Mouse (Mus musculus): Measurements from ENCODE around the gene Hook2. TPM values are rescaled to one million over a fixed set of nuclear protein-coding genes. Genes with fewer than 3 reads are reported as not detected.

Gene Hook2
- 10.3 TPM for polyA plus RNA-seq (2015; fragmentation: Illumina TruSeq; extraction: RNeasy Lipid Tissue Mini Kit (QIAGEN cat#74804); ENCODE audit: low read depth, low replicate concordance)

GRCm38 (mm10) chr8:84990349-84990748 lies at the start of gene Hook2:
Gene Hook2, plus strand, starts transcription at chr8:84990603.

GRCm38 (mm10) chr8:84946528-84947240 lies 43.7 kb upstream of the Hook2 start, which contains the start of gene Rtbdn:
Gene Rtbdn, plus strand, starts transcription at chr8:84946991.

GRCm38 (mm10) chr8:84969241-84970134 lies 20.9 kb upstream of the Hook2 start, which contains the start of the genes Gm49661, Prdx2 and Rnaseh2a:
Gene Gm49661, minus strand, starts transcription at chr8:84969433.
Gene Prdx2, plus strand, starts transcription at chr8:84969587.
Gene Rnaseh2a, minus strand, starts transcription at chr8:84969767.

GRCm38 (mm10) chr8:84978248-84978940 lies 12.0 kb upstream of the Hook2 start, which contains the start of gene Junb:
Gene Junb, minus strand, starts transcription at chr8:84978718.

GRCm38 (mm10) chr8:85014431-85014830 lies 24.0 kb downstream of the Hook2 start, which contains the start of gene Best2:
Gene Best2, minus strand, starts transcription at chr8:85014531.

GRCm38 (mm10) chr8:85025098-85025932 lies 34.9 kb downstream of the Hook2 start, which contains the start of gene Asna1:
Gene Asna1, minus strand, starts transcription at chr8:85025281.

GRCm38 (mm10) chr8:85026670-85027515 lies 36.5 kb downstream of the Hook2 start, which contains the start of gene Trir:
Gene Trir, plus strand, starts transcription at chr8:85026823.

GRCm38 (mm10) chr8:85036718-85037365 lies 46.4 kb downstream of the Hook2 start, which contains the start of gene Tnpo2:
Gene Tnpo2, plus strand, starts transcription at chr8:85036915.

Other genes starting within 250 kb of the Hook2 start
- gene Nfix, start 190.3 kb upstream of the Hook2 start, polyA plus RNA-seq (2015; fragmentation: Illumina TruSeq; extraction: RNeasy Lipid Tissue Mini Kit (QIAGEN cat#74804); ENCODE audit: low read depth, low replicate concordance): 90.4 TPM
- gene Dand5, start 167.8 kb upstream of the Hook2 start, polyA plus RNA-seq (2015; fragmentation: Illumina TruSeq; extraction: RNeasy Lipid Tissue Mini Kit (QIAGEN cat#74804); ENCODE audit: low read depth, low replicate concordance): 16.9 TPM
- gene Gadd45gip1, start 159.1 kb upstream of the Hook2 start, polyA plus RNA-seq (2015; fragmentation: Illumina TruSeq; extraction: RNeasy Lipid Tissue Mini Kit (QIAGEN cat#74804); ENCODE audit: low read depth, low replicate concordance): 31.0 TPM
- gene Rad23a, start 149.9 kb upstream of the Hook2 start, polyA plus RNA-seq (2015; fragmentation: Illumina TruSeq; extraction: RNeasy Lipid Tissue Mini Kit (QIAGEN cat#74804); ENCODE audit: low read depth, low replicate concordance): 79.6 TPM
- gene Calr, start 143.7 kb upstream of the Hook2 start, polyA plus RNA-seq (2015; fragmentation: Illumina TruSeq; extraction: RNeasy Lipid Tissue Mini Kit (QIAGEN cat#74804); ENCODE audit: low read depth, low replicate concordance): 635 TPM
- 39.4 TPM for gene Farsa, start 133.6 kb upstream of the Hook2 start, polyA plus RNA-seq (2015; fragmentation: Illumina TruSeq; extraction: RNeasy Lipid Tissue Mini Kit (QIAGEN cat#74804); ENCODE audit: low read depth, low replicate concordance)
- 5.3 TPM for gene Syce2, start 118.5 kb upstream of the Hook2 start, polyA plus RNA-seq (2015; fragmentation: Illumina TruSeq; extraction: RNeasy Lipid Tissue Mini Kit (QIAGEN cat#74804); ENCODE audit: low read depth, low replicate concordance)
- gene Gcdh, start 96.7 kb upstream of the Hook2 start, polyA plus RNA-seq (2015; fragmentation: Illumina TruSeq; extraction: RNeasy Lipid Tissue Mini Kit (QIAGEN cat#74804); ENCODE audit: low read depth, low replicate concordance): 39.4 TPM
- gene Klf1, start 88.7 kb upstream of the Hook2 start, polyA plus RNA-seq (2015; fragmentation: Illumina TruSeq; extraction: RNeasy Lipid Tissue Mini Kit (QIAGEN cat#74804); ENCODE audit: low read depth, low replicate concordance): not detected
- 5.7 TPM for gene Dnase2a, start 82.0 kb upstream of the Hook2 start, polyA plus RNA-seq (2015; fragmentation: Illumina TruSeq; extraction: RNeasy Lipid Tissue Mini Kit (QIAGEN cat#74804); ENCODE audit: low read depth, low replicate concordance)
- 44.7 TPM for gene Mast1, start 53.2 kb upstream of the Hook2 start, polyA plus RNA-seq (2015; fragmentation: Illumina TruSeq; extraction: RNeasy Lipid Tissue Mini Kit (QIAGEN cat#74804); ENCODE audit: low read depth, low replicate concordance)
- gene Rtbdn, start 43.6 kb upstream of the Hook2 start, polyA plus RNA-seq (2015; fragmentation: Illumina TruSeq; extraction: RNeasy Lipid Tissue Mini Kit (QIAGEN cat#74804); ENCODE audit: low read depth, low replicate concordance): 1.1 TPM
- gene Gm49661, start 21.2 kb upstream of the Hook2 start, polyA plus RNA-seq (2015; fragmentation: Illumina TruSeq; extraction: RNeasy Lipid Tissue Mini Kit (QIAGEN cat#74804); ENCODE audit: low read depth, low replicate concordance): not detected
- gene Prdx2, start 21.0 kb upstream of the Hook2 start, polyA plus RNA-seq (2015; fragmentation: Illumina TruSeq; extraction: RNeasy Lipid Tissue Mini Kit (QIAGEN cat#74804); ENCODE audit: low read depth, low replicate concordance): 473 TPM
- gene Rnaseh2a, start 20.8 kb upstream of the Hook2 start, polyA plus RNA-seq (2015; fragmentation: Illumina TruSeq; extraction: RNeasy Lipid Tissue Mini Kit (QIAGEN cat#74804); ENCODE audit: low read depth, low replicate concordance): 42.3 TPM
- 57.7 TPM for gene Junb, start 11.9 kb upstream of the Hook2 start, polyA plus RNA-seq (2015; fragmentation: Illumina TruSeq; extraction: RNeasy Lipid Tissue Mini Kit (QIAGEN cat#74804); ENCODE audit: low read depth, low replicate concordance)
- gene Best2, start 23.9 kb downstream of the Hook2 start, polyA plus RNA-seq (2015; fragmentation: Illumina TruSeq; extraction: RNeasy Lipid Tissue Mini Kit (QIAGEN cat#74804); ENCODE audit: low read depth, low replicate concordance): not detected
- gene Asna1, start 34.7 kb downstream of the Hook2 start, polyA plus RNA-seq (2015; fragmentation: Illumina TruSeq; extraction: RNeasy Lipid Tissue Mini Kit (QIAGEN cat#74804); ENCODE audit: low read depth, low replicate concordance): 210 TPM
- gene Trir, start 36.2 kb downstream of the Hook2 start, polyA plus RNA-seq (2015; fragmentation: Illumina TruSeq; extraction: RNeasy Lipid Tissue Mini Kit (QIAGEN cat#74804); ENCODE audit: low read depth, low replicate concordance): 98.7 TPM
- 86.8 TPM for gene Tnpo2, start 46.3 kb downstream of the Hook2 start, polyA plus RNA-seq (2015; fragmentation: Illumina TruSeq; extraction: RNeasy Lipid Tissue Mini Kit (QIAGEN cat#74804); ENCODE audit: low read depth, low replicate concordance)
- gene Fbxw9, start 69.5 kb downstream of the Hook2 start, polyA plus RNA-seq (2015; fragmentation: Illumina TruSeq; extraction: RNeasy Lipid Tissue Mini Kit (QIAGEN cat#74804); ENCODE audit: low read depth, low replicate concordance): 19.6 TPM
- gene Gm5741, start 77.4 kb downstream of the Hook2 start, polyA plus RNA-seq (2015; fragmentation: Illumina TruSeq; extraction: RNeasy Lipid Tissue Mini Kit (QIAGEN cat#74804); ENCODE audit: low read depth, low replicate concordance): 7.4 TPM
- 80.6 TPM for gene Dhps, start 81.2 kb downstream of the Hook2 start, polyA plus RNA-seq (2015; fragmentation: Illumina TruSeq; extraction: RNeasy Lipid Tissue Mini Kit (QIAGEN cat#74804); ENCODE audit: low read depth, low replicate concordance)
- 86.9 TPM for gene Wdr83os, start 90.1 kb downstream of the Hook2 start, polyA plus RNA-seq (2015; fragmentation: Illumina TruSeq; extraction: RNeasy Lipid Tissue Mini Kit (QIAGEN cat#74804); ENCODE audit: low read depth, low replicate concordance)
- 34.9 TPM for gene Wdr83, start 90.7 kb downstream of the Hook2 start, polyA plus RNA-seq (2015; fragmentation: Illumina TruSeq; extraction: RNeasy Lipid Tissue Mini Kit (QIAGEN cat#74804); ENCODE audit: low read depth, low replicate concordance)
- 29.5 TPM for gene Man2b1, start 92.7 kb downstream of the Hook2 start, polyA plus RNA-seq (2015; fragmentation: Illumina TruSeq; extraction: RNeasy Lipid Tissue Mini Kit (QIAGEN cat#74804); ENCODE audit: low read depth, low replicate concordance)
- gene Zfp791, start 132.5 kb downstream of the Hook2 start, polyA plus RNA-seq (2015; fragmentation: Illumina TruSeq; extraction: RNeasy Lipid Tissue Mini Kit (QIAGEN cat#74804); ENCODE audit: low read depth, low replicate concordance): 6.6 TPM
- not detected for gene Cks1brt, start 161.3 kb downstream of the Hook2 start, polyA plus RNA-seq (2015; fragmentation: Illumina TruSeq; extraction: RNeasy Lipid Tissue Mini Kit (QIAGEN cat#74804); ENCODE audit: low read depth, low replicate concordance)
- not detected for gene Olfr371, start 235.4 kb downstream of the Hook2 start, polyA plus RNA-seq (2015; fragmentation: Illumina TruSeq; extraction: RNeasy Lipid Tissue Mini Kit (QIAGEN cat#74804); ENCODE audit: low read depth, low replicate concordance)

All from brain, adult 10 weeks (tissue).